Mouse (Mus musculus) hindlimb bud, embryonic 11.5 days (tissue): ENCODE data around the gene Saysd1.
A peak's percentile ranks its signal among the peaks of the same experiment; 100 is the strongest.

Experiments used
- DNase-seq: peaks from one replicate; pipeline ENCODE4 v3.0.0-alpha.2; 2012; ENCODE audit warnings: low read depth, low spot score; ENCODE audit errors: extremely low spot score

Saysd1 gene

GRCm38 (mm10) chr14:20138484-20139355 is at the start of gene Saysd1:
Gene Saysd1, minus strand, starts transcription at chr14:20138534.
- DNase-seq, result no peak

DNA sequence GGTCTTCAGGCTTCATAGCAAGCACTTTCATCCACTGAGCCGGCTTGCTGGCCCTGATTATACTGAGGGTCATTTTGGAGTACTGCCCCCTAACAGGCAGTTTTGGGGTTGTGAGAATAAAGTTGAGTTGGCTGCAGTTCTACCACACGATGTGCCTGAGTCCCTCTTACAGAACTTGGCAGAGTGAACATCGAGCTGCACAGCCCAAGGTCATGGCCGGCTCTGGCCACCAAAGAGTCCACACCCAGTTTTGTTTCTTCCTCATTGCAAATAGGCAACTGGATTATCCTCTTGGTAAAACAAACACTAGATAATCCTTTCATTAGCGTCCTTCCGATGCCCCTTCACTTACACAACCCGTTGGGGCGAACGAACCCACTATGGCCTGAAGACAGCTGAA is 47.1 kb upstream of the Saysd1 start:
- no peak for DNase-seq

GRCm38 (mm10) chr14:20183701-20184100 is 45.4 kb upstream of the Saysd1 start:
- no peak for DNase-seq

- DNase-seq, result no peak
Measured at GRCm38 (mm10) chr14:20182596-20182995, 44.3 kb upstream of the Saysd1 start.

- peak; percentile 52 for DNase-seq
Measured at GRCm38 (mm10) chr14:20181466-20181921, 43.2 kb upstream of the Saysd1 start, which contains the start of gene Kcnk5. Gene Kcnk5, minus strand, starts transcription at chr14:20181809.

DNA sequence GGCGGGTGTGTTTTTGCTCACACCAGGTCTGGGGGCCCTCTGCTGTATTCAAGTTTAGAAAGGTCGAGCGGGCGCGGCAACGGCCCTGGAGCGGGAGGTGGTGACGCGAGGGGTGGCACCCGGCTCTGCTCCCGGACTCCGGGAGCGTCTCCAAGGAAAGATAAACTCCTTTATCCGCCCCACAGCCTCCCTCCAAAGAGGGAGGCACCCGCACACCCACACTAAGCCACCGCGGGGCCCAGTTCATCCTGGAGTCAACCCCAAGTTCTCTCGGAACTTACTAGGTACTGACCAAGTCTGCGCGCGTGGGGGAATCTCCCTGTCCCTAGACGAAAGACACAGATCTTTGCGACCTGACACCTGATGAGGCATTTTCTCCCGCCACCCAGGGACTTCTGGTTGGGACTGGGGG is 42.4 kb upstream of the Saysd1 start:
- DNase-seq, result no peak

DNA sequence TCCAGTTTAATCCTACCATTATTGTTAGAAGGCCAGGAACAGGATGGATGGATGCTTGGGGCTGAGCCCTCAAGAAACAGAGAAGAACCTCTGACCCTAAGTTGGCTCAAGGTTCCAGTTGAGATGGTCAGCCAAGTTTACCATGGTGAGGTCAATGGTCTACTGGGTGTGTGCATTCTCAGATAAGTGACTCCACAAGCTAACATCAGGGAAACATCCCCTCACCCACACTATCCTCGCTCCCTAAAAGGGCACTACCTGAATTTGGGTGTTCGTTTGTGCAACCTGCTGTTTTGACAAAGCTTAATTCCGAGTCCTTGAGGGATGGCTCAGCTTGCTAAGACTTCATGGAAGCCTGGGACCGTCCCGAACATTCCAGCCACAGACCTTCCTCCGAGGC is 42.0 kb upstream of the Saysd1 start:
- no peak for DNase-seq

DNA sequence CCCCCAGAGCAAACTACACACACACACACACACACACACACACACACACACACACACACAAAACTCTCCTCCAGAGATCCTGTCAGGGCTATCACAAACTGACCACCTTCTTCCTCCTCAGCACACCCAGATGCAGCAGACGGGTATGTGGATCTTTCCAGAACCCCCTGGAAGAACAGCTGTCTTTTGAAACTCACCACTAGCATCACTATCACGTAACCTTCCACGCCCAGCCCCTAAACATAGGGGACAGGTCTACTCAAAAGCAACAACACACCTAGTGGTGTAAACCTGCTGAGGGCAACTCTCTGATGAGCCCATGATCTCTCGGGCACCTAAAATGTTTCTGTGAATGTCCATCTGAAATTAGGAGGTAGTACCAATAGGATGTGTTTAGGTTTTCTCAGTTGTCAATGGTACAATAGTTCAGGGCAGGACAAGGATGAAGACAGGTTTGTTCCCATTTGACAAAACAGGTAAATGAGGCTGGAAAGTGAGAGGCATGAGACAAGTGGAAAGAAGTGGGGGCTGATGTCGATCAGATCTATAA is 41.5 kb upstream of the Saysd1 start:
- no peak for DNase-seq

- DNase-seq, result no peak
Measured at GRCm38 (mm10) chr14:20179080-20179479, 40.7 kb upstream of the Saysd1 start.

DNA sequence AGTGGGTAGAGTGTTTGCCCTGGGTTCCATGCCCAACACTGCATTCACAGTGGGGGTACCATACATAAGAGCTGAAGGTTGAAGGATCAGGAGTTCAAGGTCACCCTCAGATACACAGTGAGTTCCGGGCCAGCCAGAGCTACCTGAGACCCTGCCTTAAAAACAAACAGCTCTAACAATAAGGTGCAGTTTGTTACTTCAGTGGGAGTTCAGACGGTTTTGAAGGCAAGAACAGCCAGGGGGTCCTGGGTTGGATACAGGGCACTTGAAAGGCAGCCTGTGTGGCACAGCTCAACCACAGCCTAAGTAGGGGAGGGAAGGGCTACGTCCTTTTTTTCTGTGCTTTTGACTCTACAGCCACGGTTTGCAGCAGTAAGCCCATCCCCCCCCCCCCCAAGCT is 40.3 kb upstream of the Saysd1 start:
- DNase-seq, result no peak

- no peak for DNase-seq
Measured at GRCm38 (mm10) chr14:20177494-20178123, 39.3 kb upstream of the Saysd1 start.

DNA sequence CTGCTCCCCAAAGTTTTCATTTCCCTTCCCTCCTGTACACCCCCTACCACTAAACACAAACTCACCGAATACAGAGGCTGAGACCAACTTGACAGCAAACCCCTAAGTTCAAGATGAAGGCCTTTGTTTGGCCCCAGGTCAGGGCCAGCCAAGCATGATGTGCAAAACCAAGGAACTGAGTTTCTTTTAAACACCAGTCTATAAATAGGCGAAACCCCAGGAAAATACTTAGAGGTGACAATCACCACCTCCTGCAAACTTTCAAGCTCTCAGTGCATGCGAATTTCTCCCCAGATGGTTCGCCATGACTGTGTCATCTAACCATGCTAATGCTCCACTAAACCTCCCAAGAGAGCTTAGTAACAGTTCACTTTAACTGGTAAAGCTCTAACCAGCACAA is 37.4 kb upstream of the Saysd1 start:
- DNase-seq, result no peak

DNA sequence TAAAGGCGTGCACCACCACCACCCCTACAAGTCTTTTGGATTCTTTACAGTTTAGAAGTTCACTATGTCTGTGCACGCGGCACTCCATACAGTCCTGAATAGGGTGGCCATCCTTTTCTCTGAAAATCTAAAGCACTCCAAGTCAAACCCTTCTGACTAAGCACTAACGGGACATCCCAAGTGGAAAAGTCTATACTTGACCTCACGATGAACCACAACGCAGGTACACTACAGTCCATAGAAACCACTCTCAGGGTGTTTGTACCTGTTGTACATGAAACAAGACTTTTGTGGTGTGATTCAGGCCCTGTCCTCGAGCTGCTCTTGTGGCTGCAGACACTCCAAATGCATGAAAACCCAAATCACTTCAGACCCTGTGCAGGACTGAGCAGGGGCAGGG is 36.8 kb upstream of the Saysd1 start:
- DNase-seq, result no peak

- no peak for DNase-seq
Measured at GRCm38 (mm10) chr14:20174696-20175095, 36.4 kb upstream of the Saysd1 start.

DNA sequence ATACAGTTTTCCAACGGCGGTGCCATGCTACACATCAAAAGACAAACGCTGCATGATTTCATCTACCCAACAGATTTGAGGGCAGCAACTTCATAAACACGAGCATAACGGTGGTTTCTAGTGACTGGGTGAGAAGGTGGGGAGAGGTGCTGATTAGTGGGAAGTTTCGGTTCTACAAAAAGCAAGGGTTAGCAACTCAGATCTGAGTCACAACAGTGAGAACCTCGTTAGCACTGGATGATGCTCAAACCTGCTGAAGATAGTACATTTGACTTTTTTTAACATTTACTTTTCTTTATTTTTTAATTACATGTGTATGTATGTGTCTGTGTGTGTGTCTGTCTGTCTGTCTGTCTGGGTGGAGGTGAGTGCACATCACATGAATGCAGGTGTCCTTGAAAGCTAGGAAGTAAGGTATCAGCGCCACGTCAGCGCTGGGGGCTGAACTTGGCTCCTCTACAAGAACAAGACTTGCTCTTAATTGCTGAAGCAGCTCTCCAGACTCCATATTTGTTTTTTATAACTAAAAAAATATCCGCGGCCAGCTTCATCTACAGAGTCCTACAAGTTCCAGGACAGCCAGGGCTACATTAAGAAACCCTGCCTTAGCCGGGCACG is 35.6 kb upstream of the Saysd1 start:
- no peak for DNase-seq

GRCm38 (mm10) chr14:20172924-20173323 is 34.6 kb upstream of the Saysd1 start:
- DNase-seq, result no peak

GRCm38 (mm10) chr14:20172509-20172908 is 34.2 kb upstream of the Saysd1 start:
- DNase-seq, result no peak

DNA sequence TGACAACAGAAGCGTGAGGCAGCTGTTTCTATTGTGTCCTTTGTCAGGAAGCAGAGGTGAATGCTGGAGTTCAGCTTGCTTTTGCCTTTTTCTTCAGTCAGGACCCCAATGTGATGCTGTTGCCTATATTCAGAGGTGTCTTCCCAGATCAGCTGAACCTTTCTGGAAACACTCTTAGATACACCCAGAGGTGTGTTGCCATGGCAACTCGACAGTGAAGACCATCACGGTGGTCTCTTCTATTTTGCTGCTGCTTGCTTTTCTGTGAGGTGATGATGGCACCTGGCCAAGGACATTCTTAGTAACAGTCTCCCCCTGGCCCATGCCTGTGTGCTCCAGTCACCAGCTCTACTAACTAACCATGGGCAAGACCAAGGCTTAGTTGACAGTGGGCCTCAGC is 33.5 kb upstream of the Saysd1 start:
- DNase-seq, result no peak

DNA sequence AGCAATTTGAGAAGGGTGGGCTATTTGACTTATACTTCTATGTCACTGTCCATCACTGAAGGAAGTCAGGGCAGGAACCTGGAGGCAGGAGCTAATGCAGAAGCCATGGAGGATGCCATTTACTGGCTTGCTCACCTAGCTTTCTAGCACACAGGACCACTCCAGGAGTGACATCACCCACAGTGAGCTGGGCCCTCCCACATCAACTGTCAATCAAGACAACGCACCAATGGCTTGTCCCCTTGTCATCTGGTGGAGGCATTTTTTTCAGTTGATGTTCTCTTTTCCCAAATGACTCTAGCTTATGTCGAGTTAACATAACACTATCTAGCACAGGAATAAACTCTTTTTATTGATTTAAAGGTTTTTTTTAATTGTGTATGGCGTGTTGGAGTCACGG is 30.9 kb upstream of the Saysd1 start:
- no peak for DNase-seq

DNA sequence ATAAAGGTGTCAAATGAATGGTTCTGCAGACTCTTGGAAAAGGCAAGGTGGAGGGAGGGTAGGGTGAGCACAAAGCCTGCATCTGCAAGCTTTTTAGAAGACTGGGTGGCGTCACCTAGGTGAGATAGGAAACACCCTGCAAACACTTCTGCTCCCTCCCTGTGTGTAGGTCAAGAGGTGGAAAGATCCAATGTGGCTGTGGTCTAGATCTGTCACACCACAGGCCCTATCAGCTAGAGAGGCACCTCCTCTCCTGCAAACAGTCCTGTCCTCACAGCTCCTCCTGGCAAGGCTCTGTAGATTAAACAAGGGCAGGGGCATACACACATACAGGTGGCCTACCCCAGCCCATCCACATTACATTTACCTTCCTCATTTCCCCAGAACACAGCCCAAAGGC is 30.1 kb upstream of the Saysd1 start:
- no peak for DNase-seq

DNA sequence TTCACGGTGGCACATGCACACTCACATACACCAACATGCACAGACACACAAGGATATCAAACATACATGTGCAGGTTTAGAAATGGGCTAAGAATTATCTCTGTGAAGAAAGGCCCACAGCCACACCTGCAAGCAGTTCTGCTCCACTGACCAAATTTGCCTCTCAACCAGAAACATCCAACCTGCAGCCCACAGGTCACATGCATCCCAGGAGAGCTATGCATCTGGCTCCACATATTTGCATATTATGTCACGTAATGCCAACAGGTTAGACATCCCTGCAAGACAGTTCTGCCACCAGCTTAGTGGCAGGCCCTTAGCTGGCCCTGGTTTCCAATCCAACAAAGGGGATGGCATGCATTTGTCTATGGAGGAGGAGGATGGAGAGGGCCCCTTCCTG is 29.7 kb upstream of the Saysd1 start:
- DNase-seq, result no peak

GRCm38 (mm10) chr14:20165413-20165812 is 27.1 kb upstream of the Saysd1 start:
- DNase-seq, result no peak
